Mouse (Mus musculus) heart, postnatal 0 days (tissue): ENCODE measurements around the gene Tubb1. TPM values are rescaled to one million over a fixed set of nuclear protein-coding genes. Genes with fewer than 3 reads are reported as not detected.

ENCODE experiments used
- ATAC-seq: fragments of 200-750 bp; cut with Nextera tagmentation; 2 replicates; pipeline ENCODE4 v1.8.0; 2017; ENCODE audit warnings: low read depth, moderate number of reproducible peaks, moderate library complexity; ENCODE audit not compliant: insufficient read depth
- DNase-seq: peaks from one replicate; pipeline ENCODE4 v3.0.0-alpha.2; 2016; ENCODE audit warnings: low spot score
- H3K27ac ChIP-seq: fragments of 300-500 bp; sonication (generic); 2 replicates; pipeline ENCODE4 v1.5.1; 2014; ENCODE audit warnings: low read depth, mild to moderate bottlenecking
- H3K27me3 ChIP-seq: fragments of 300-500 bp; sonication (generic); 2 replicates; pipeline ENCODE4 v1.6.1; 2014; ENCODE audit warnings: low read length, mixed read lengths; ENCODE audit not compliant: control insufficient read depth, insufficient read depth
- H3K36me3 ChIP-seq: fragments of 300-500 bp; sonication (generic); replicated peaks from 2 replicates; pipeline ENCODE4 v1.6.1; 2014; ENCODE audit warnings: low read length, mixed read lengths; ENCODE audit not compliant: control insufficient read depth, insufficient read depth
- H3K4me1 ChIP-seq: fragments of 300-500 bp; sonication (generic); 2 replicates; pipeline ENCODE4 v1.6.1; 2014; ENCODE audit warnings: antibody characterized with exemption; ENCODE audit not compliant: control insufficient read depth, insufficient read depth
- H3K4me2 ChIP-seq: fragments of 300-500 bp; sonication (generic); 2 replicates; pipeline ENCODE4 v1.6.1; 2014; ENCODE audit warnings: low read depth, mild to moderate bottlenecking, low read length, moderate library complexity
- H3K4me3 ChIP-seq: fragments of 300-500 bp; sonication (generic); 2 replicates; pipeline ENCODE4 v1.5.1; 2014; ENCODE audit warnings: low read depth, low read length
- H3K9ac ChIP-seq: fragments of 300-500 bp; sonication (generic); replicated peaks from 2 replicates; pipeline ENCODE4 v1.6.1; 2014; ENCODE audit warnings: low read depth, low read length, mixed read lengths
- H3K9me3 ChIP-seq: fragments of 300-500 bp; sonication (generic); replicated peaks from 2 replicates; pipeline ENCODE4 v1.6.1; 2016; ENCODE audit warnings: low read length; ENCODE audit not compliant: control insufficient read depth
- CTCF ChIP-seq: IDR thresholded peaks from 2 replicates; pipeline ENCODE4 v1.5.1; 2016; ENCODE audit warnings: antibody characterized with exemption, control low read depth, low read depth
- EP300 ChIP-seq: IDR thresholded peaks from 2 replicates; pipeline ENCODE4 v1.6.1; 2016; ENCODE audit warnings: antibody characterized with exemption, low read depth
- WGBS: fragments of 180-500 bp; shearing (Covaris S2); extraction: QIAGEN DNeasy Blood & Tissue Kit; methylation state at CpG from one replicate; pipeline ENCODE4 v1.1.7; 2014; 5-methylcytosine and 5-hydroxymethylcytosine counted together
- polyA plus RNA-seq: library from polyadenylated mRNA; unstranded; fragments of >200 nt; fragmentation: Nextera tagmentation; extraction: Ambion mirVana; gene quantifications from 2 replicates; pipeline ENCODE4 v1.2.1, GENCODE M21; 2015
- total RNA-seq: library from RNA; depleted of rRNA; stranded (reverse); fragments of >200 nt; gene quantifications from 2 replicates; pipeline ENCODE4 v1.2.3, GENCODE M21; 2014; ENCODE audit warnings: low replicate concordance; rRNA removed

Gene Tubb1
- total RNA-seq (1.0 TPM in 1 of 2 replicates, not detected in the other), polyA plus RNA-seq (0.73 and 0.74 TPM in 2 replicates)

GRCm38 (mm10) chr2:174450353-174450752 is at the start of gene Tubb1:
TSS of gene Tubb1 (plus strand) at chr2:174450695.
- no peak for DNase-seq
- no peaks in the 10 kb centered on the region for H3K4me1 ChIP-seq
- WGBS, result 59% methylated on average over 4 of the region's 4 CpGs
- H3K36me3 ChIP-seq, result no peaks in the 10 kb centered on the region
- TF ChIP-seq EP300 (no peak), CTCF (no peak)
- no peak within 1 kb of the TSS for H3K4me2 ChIP-seq
- no peaks in the 10 kb centered on the region for H3K9me3 ChIP-seq
- H3K27me3 ChIP-seq, result no peaks in the 10 kb centered on the region
- H3K27ac ChIP-seq, result no peak within 1 kb of the TSS
- H3K9ac ChIP-seq, result no peak within 1 kb of the TSS
- ATAC-seq, result no peak
- H3K4me3 ChIP-seq, result no peak within 1 kb of the TSS

GRCm38 (mm10) chr2:174410222-174410621 is 40.3 kb upstream of the Tubb1 start:
- no peak for DNase-seq
- Histone ChIP-seq H3K27me3 (no peaks in the 10 kb centered on the region), H3K4me1 (no peaks in the 10 kb centered on the region), H3K27ac (no peak overlapping the region), H3K9ac (no peak overlapping the region), H3K4me3 (no peak overlapping the region), H3K36me3 (no peaks in the 10 kb centered on the region), H3K9me3 (no peaks in the 10 kb centered on the region), H3K4me2 (no peak overlapping the region)
- ATAC-seq, result no peak
- WGBS, result 32% methylated on average over 2 of the region's 2 CpGs
- TF ChIP-seq CTCF (no peak), EP300 (no peak)

GRCm38 (mm10) chr2:174413127-174413526 is 37.4 kb upstream of the Tubb1 start:
- DNase-seq, result no peak
- Histone ChIP-seq H3K4me3 (no peak overlapping the region), H3K27ac (no peak overlapping the region), H3K4me2 (no peak overlapping the region), H3K9me3 (no peaks in the 10 kb centered on the region), H3K9ac (no peak overlapping the region), H3K36me3 (no peaks in the 10 kb centered on the region), H3K4me1 (peaks cover 10% of the 10 kb centered on the region), H3K27me3 (no peaks in the 10 kb centered on the region)
- no peak for TF ChIP-seq EP300
- no peak for TF ChIP-seq CTCF
- no peak for ATAC-seq
- 57% methylated on average over 7 of the region's 7 CpGs for WGBS

GRCm38 (mm10) chr2:174415001-174415730 is 35.3 kb upstream of the Tubb1 start:
- ATAC-seq (no peak), DNase-seq (no peak)
- Histone ChIP-seq H3K4me3 (peak overlapping the region; percentile 98), H3K9ac (no peak overlapping the region), H3K9me3 (no peaks in the 10 kb centered on the region), H3K4me2 (no peak overlapping the region), H3K36me3 (no peaks in the 10 kb centered on the region), H3K27me3 (no peaks in the 10 kb centered on the region), H3K27ac (no peak overlapping the region), H3K4me1 (peaks cover 10% of the 10 kb centered on the region)
- WGBS, result 46% methylated on average over 17 of the region's 18 CpGs
- TF ChIP-seq EP300 (no peak), CTCF (no peak)

GRCm38 (mm10) chr2:174415731-174416310 is 34.7 kb upstream of the Tubb1 start, which contains the start of gene Nelfcd:
TSS of gene Nelfcd (plus strand) at chr2:174415804.
- Histone ChIP-seq H3K4me2 (peak within 1 kb of the TSS; percentile 96), H3K4me1 (peaks cover 10% of the 10 kb centered on the region), H3K9ac (peak within 1 kb of the TSS; percentile 90), H3K27ac (peak within 1 kb of the TSS; percentile 72), H3K27me3 (no peaks in the 10 kb centered on the region), H3K4me3 (peak within 1 kb of the TSS; percentile 98), H3K9me3 (no peaks in the 10 kb centered on the region), H3K36me3 (no peaks in the 10 kb centered on the region)
- WGBS, result under 1% methylated on average over 40 of the region's 40 CpGs
- ATAC-seq, result peak; percentile 99
- TF ChIP-seq EP300 (no peak), CTCF (no peak)
- peak; percentile 98 for DNase-seq
